Mouse (Mus musculus) splenic B cell, adult 2 months (primary cell): ENCODE data around the gene Adamtsl5.
A peak's percentile ranks its signal among the peaks of the same experiment; 100 is the strongest.

Source experiments
- DNase-seq: peaks from one replicate; pipeline ENCODE4 v3.0.0-alpha.2; 2011; ENCODE audit warnings: low read depth, low spot score
- H3K27me3 ChIP-seq: 2 replicates; pipeline ENCODE4 v1.6.1; 2012; ENCODE audit warnings: mild to moderate bottlenecking, low read length, moderate library complexity, mixed read lengths; ENCODE audit not compliant: control insufficient read depth, poor library complexity, insufficient read depth, severe bottlenecking
- H3K36me3 ChIP-seq: 2 replicates; pipeline ENCODE4 v1.6.1; 2012; ENCODE audit warnings: mild to moderate bottlenecking, low read length, moderate library complexity, mixed read lengths; ENCODE audit not compliant: control insufficient read depth, poor library complexity, insufficient read depth, severe bottlenecking

Gene Adamtsl5

GRCm38 (mm10) chr10:80311560-80311959 is 36.7 kb downstream of the Adamtsl5 start:
- DNase-seq: no peak
- Histone ChIP-seq H3K27me3 (no peaks in the 10 kb centered on the region), H3K36me3 (no peaks in the 10 kb centered on the region)

- no peaks in the 10 kb centered on the region for H3K36me3 ChIP-seq
- DNase-seq: peak; percentile 78
- H3K27me3 ChIP-seq: no peaks in the 10 kb centered on the region; the same call in none of the 2 replicates
These were observed 43.4 kb downstream of the Adamtsl5 start for GRCm38 (mm10) chr10:80304862-80305261.

GRCm38 (mm10) chr10:80304458-80304857 is 43.8 kb downstream of the Adamtsl5 start:
- Histone ChIP-seq H3K27me3 (no peaks in the 10 kb centered on the region; the same call in none of the 2 replicates), H3K36me3 (no peaks in the 10 kb centered on the region)
- DNase-seq: no peak

- Histone ChIP-seq H3K27me3 (no peaks in the 10 kb centered on the region; the same call in none of the 2 replicates), H3K36me3 (no peaks in the 10 kb centered on the region)
- no peak for DNase-seq
These were observed 45.7 kb downstream of the Adamtsl5 start for GRCm38 (mm10) chr10:80302471-80302881.

- Histone ChIP-seq H3K36me3 (no peaks in the 10 kb centered on the region), H3K27me3 (no peaks in the 10 kb centered on the region; the same call in none of the 2 replicates)
- no peak for DNase-seq
These were observed 46.2 kb downstream of the Adamtsl5 start for GRCm38 (mm10) chr10:80302082-80302355.

GRCm38 (mm10) chr10:80301256-80302081 is 46.7 kb downstream of the Adamtsl5 start:
- no peak for DNase-seq
- Histone ChIP-seq H3K27me3 (no peaks in the 10 kb centered on the region; the same call in none of the 2 replicates), H3K36me3 (no peaks in the 10 kb centered on the region)

- H3K27me3 ChIP-seq: no peaks in the 10 kb centered on the region; the same call in none of the 2 replicates
- DNase-seq: no peak
- H3K36me3 ChIP-seq: no peaks in the 10 kb centered on the region
These were observed 47.5 kb downstream of the Adamtsl5 start for GRCm38 (mm10) chr10:80300672-80301181.

- Histone ChIP-seq H3K27me3 (no peaks in the 10 kb centered on the region; the same call in none of the 2 replicates), H3K36me3 (peaks cover under 1% of the 10 kb centered on the region; the same call in 1 of the 2 replicates)
- no peak for DNase-seq
These were observed 48.4 kb downstream of the Adamtsl5 start for GRCm38 (mm10) chr10:80299824-80300223.

- Histone ChIP-seq H3K27me3 (no peaks in the 10 kb centered on the region; the same call in none of the 2 replicates), H3K36me3 (peaks cover 5% of the 10 kb centered on the region)
- DNase-seq: no peak
These were observed 48.9 kb downstream of the Adamtsl5 start for GRCm38 (mm10) chr10:80299301-80299700.

GRCm38 (mm10) chr10:80298571-80299281 is 49.5 kb downstream of the Adamtsl5 start:
- Histone ChIP-seq H3K36me3 (peaks cover 6% of the 10 kb centered on the region), H3K27me3 (no peaks in the 10 kb centered on the region; the same call in none of the 2 replicates)
- no peak for DNase-seq

GRCm38 (mm10) chr10:80297526-80298133 is 50.6 kb downstream of the Adamtsl5 start:
- DNase-seq: no peak
- H3K27me3 ChIP-seq: no peaks in the 10 kb centered on the region; the same call in none of the 2 replicates
- peaks cover 10% of the 10 kb centered on the region for H3K36me3 ChIP-seq

- H3K27me3 ChIP-seq: no peaks in the 10 kb centered on the region; the same call in none of the 2 replicates
- H3K36me3 ChIP-seq: peaks cover 10% of the 10 kb centered on the region
- no peak for DNase-seq
These were observed 51.4 kb downstream of the Adamtsl5 start for GRCm38 (mm10) chr10:80296824-80297223.

- no peaks in the 10 kb centered on the region; the same call in 1 of the 2 replicates for H3K27me3 ChIP-seq
- DNase-seq: peak; percentile 85
- peaks cover 10% of the 10 kb centered on the region for H3K36me3 ChIP-seq
These were observed 52.4 kb downstream of the Adamtsl5 start, which contains the start of gene Apc2 for GRCm38 (mm10) chr10:80295618-80296425. TSS of gene Apc2 (plus strand) at chr10:80295977.

- no peak for DNase-seq
- Histone ChIP-seq H3K36me3 (peaks cover 10% of the 10 kb centered on the region), H3K27me3 (no peaks in the 10 kb centered on the region)
These were observed 53.4 kb downstream of the Adamtsl5 start for GRCm38 (mm10) chr10:80294788-80295303.
